Mouse (Mus musculus): ENCODE results near the gene Ercc2. TPM values are rescaled to one million over a fixed set of nuclear protein-coding genes. Genes with fewer than 3 reads are reported as not detected.

Gene Ercc2
- total RNA-seq, 2 experiments from 2014 or later = 8.5 to 9.8 TPM

- intact Hi-C loops (cut with DNase I) = loop anchor here (5.0 kb wide), 1 partner anchor 100 kb away; no protein-coding TSS in a partner anchor
- no peak for DNase-seq
Observed at GRCm38 (mm10) chr7:19402535-19403112, 20.8 kb downstream of the Ercc2 start.

- intact Hi-C loops (cut with DNase I) = loop anchor here (5.0 kb wide), 1 partner anchor 98 kb away; no protein-coding TSS in a partner anchor
- DNase-seq = no peak
Observed at GRCm38 (mm10) chr7:19403731-19404296, 22.0 kb downstream of the Ercc2 start, which contains the start of gene Klc3. Gene Klc3 (minus strand): TSS chr7:19404104.

GRCm38 (mm10) chr7:19404476-19404875, 22.7 kb downstream of the Ercc2 start, which contains the start of gene Ckm:
Gene Ckm (plus strand): TSS chr7:19404776.
- intact Hi-C loops (cut with DNase I) = loop anchor here (5.0 kb wide), 1 partner anchor 98 kb away; no protein-coding TSS in a partner anchor
- no peak for DNase-seq

- intact Hi-C loops (cut with DNase I) = loop anchor here (5.0 kb wide), 1 partner anchor 112 kb away; the partner anchor contains the start of gene Nkpd1
Observed at GRCm38 (mm10) chr7:19405417-19405816, 23.6 kb downstream of the Ercc2 start.

GRCm38 (mm10) chr7:19409753-19410152, 27.9 kb downstream of the Ercc2 start:
- no peak for DNase-seq
- intact Hi-C loops (cut with DNase I) = loop anchor here (5.0 kb wide), 1 partner anchor 108 kb away; the partner anchor contains the start of gene Nkpd1

More at GRCm38 (mm10) chr7:19405417-19405816, 23.6 kb downstream of the Ercc2 start:
- peak; percentile 72 to 86 for DNase-seq

- intact Hi-C loops (cut with DNase I) = no loop called here
- DNase-seq = peak; percentile 82 to 89
Observed at GRCm38 (mm10) chr7:19410766-19411344, 29.0 kb downstream of the Ercc2 start.

GRCm38 (mm10) chr7:19411783-19412182, 30.0 kb downstream of the Ercc2 start:
- DNase-seq = no peak

GRCm38 (mm10) chr7:19413525-19413924, 31.7 kb downstream of the Ercc2 start:
- intact Hi-C loops (cut with DNase I) = no loop called here
- DNase-seq = no peak

More at GRCm38 (mm10) chr7:19411783-19412182, 30.0 kb downstream of the Ercc2 start:
- intact Hi-C loops (cut with DNase I) = no loop called here

GRCm38 (mm10) chr7:19416590-19416989, 34.8 kb downstream of the Ercc2 start:
- intact Hi-C loops (cut with DNase I) = no loop called here
- no peak for DNase-seq

GRCm38 (mm10) chr7:19420121-19420520, 38.3 kb downstream of the Ercc2 start:
- intact Hi-C loops (cut with DNase I) = no loop called here

GRCm38 (mm10) chr7:19420821-19421636, 39.2 kb downstream of the Ercc2 start:
- peak; percentile 64 to 75 for DNase-seq
- intact Hi-C loops (cut with DNase I) = no loop called here

More at GRCm38 (mm10) chr7:19420121-19420520, 38.3 kb downstream of the Ercc2 start:
- no peak for DNase-seq

GRCm38 (mm10) chr7:19423083-19423482, 41.3 kb downstream of the Ercc2 start:
- peak in 1 of 2 experiments; percentile 47 for DNase-seq
- intact Hi-C loops (cut with DNase I) = no loop called here

- peak in 1 of 2 experiments; percentile 39 for DNase-seq
- intact Hi-C loops (cut with DNase I) = no loop called here
Observed at GRCm38 (mm10) chr7:19424051-19424450, 42.2 kb downstream of the Ercc2 start.

GRCm38 (mm10) chr7:19426349-19426748, 44.5 kb downstream of the Ercc2 start:
- intact Hi-C loops (cut with DNase I) = no loop called here
- DNase-seq = no peak

GRCm38 (mm10) chr7:19426888-19427287, 45.1 kb downstream of the Ercc2 start:
- intact Hi-C loops (cut with DNase I) = no loop called here
- no peak for DNase-seq

- no peak for DNase-seq
- intact Hi-C loops (cut with DNase I) = no loop called here
Observed at GRCm38 (mm10) chr7:19427999-19428650, 46.3 kb downstream of the Ercc2 start.

- intact Hi-C loops (cut with DNase I) = no loop called here
- no peak for DNase-seq
Observed at GRCm38 (mm10) chr7:19429726-19430125, 47.9 kb downstream of the Ercc2 start.

GRCm38 (mm10) chr7:19430402-19430801, 48.6 kb downstream of the Ercc2 start:
- intact Hi-C loops (cut with DNase I) = no loop called here
- no peak for DNase-seq

- DNase-seq = no peak
- intact Hi-C loops (cut with DNase I) = no loop called here
Observed at GRCm38 (mm10) chr7:19432475-19432874, 50.7 kb downstream of the Ercc2 start.

- no peak for DNase-seq
- intact Hi-C loops (cut with DNase I) = no loop called here
Observed at GRCm38 (mm10) chr7:19436276-19436675, 54.5 kb downstream of the Ercc2 start.

Data from gastrocnemius, postnatal 36 days (tissue).